Mouse (Mus musculus): ENCODE results near the gene Tfr2.

Tfr2 gene

DNA sequence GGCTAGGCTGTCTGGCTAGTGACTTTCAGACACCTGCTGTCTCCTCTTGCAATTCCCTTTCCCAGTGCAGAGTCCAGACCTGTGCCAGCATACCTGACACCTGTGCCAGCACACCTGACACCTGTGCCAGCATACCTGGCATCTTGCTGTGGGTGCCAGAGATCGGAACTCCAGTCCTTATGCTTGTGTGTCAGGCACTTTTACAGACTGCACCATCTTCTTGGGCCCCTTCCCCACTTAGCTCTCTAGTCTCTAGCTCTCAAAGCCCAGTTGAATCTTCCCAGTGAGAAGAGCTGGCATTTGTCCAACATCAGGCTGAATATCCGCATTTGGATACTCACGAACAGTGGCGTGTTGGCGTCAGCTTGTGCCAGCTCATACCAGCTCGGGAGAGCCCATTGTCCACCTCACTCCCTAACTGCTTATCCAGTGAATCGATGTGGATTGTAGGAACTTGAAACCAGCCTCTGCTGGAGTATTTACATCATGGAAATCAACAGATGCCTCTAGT lies 30.3 kb upstream of the Tfr2 start:
- DNase-seq: peak; percentile 80 to 84

DNA sequence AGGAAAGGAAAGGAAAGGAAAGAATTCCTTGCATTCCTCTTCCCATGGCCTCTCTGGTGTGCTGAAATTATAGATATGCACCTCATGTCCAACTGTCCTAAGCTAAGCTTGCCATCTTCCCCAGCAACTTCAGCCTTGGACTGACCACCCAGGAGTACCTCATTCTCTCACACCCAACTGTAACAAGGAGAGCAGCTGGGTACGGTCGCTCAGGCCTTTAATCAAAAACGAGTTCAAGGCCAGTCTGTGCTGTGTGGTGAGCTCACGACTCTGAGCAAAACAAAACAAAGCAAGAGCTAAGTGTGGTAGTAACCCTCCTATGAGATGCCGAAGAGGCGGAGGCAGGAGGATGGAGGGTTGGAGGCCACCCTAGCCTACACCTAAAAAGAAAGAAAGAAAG lies 28.6 kb upstream of the Tfr2 start:
- no peak for DNase-seq

DNA sequence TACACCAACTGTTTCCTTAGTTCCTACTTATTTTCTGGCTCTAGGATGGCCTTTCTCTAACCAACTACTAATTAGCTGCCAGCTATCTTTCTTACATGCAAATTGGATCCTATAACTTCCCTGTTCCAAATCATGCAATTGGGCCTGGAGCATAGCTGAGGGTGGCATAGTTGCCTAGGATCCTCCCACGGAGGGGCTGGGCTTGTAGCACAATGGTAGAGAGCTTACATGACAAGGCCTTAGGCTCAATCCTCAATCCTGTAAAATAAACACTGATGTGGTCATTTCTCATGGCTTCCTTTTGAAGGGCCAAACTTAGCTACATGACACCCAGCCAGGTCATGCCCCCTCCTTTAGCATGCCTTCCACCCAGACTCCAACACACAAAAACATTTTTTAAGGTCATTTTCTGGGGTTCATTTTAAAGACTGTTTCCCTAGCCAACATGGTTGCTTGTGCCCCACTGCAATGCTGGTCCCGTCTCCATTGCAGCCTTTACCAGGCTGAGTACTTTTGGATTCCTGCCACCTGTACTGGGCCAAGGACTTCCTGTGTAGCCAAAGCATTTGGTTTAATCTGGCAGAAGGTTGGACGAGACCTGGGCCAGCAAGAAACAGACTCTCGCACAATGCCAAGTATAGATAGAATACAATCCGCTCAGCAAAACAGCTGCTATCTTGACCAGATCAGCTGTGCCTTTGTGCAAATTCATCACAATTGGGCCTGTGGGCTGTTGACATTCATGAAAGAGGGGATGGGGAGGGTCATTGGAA lies 27.7 kb upstream of the Tfr2 start:
- peak; percentile 84 to 88 for DNase-seq

DNA sequence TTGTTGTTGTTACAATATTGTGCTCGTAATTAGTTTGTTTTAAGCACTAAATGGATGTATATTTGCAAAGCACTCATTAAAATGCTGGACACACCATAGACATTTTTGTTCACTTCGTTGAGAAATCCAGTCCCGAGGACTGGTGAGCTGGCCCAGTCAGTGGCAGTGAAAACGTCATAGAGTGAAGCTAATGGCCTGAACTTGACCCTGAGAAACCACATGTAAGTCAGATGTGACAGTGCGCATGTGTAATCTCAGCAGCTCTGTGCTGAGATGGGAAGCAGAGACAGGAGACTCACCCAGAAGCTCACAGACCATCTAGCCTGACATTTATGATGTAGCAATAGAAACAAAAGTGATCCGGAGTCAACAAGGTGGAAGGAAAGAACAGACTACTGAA lies 24.7 kb upstream of the Tfr2 start:
- no peak for DNase-seq

DNA sequence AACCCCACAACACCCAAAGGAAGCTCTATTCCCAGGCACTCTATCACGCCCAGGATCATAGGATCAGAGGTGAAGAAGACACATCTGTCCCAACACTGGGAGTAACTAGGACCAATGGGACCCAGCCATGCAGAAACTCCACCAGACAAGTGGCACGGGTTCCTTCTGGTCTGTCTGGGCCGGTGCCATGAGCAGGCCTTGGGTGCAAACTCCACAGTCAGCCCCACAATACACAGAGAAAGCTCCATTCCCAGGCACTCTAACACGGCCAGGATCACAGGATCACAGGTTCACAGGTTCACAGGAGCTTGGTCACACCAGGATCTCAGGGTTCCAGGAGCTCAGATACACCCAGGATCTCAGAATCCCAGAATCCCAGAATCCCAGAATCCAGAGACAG lies 24.0 kb upstream of the Tfr2 start:
- DNase-seq: peak in 1 of 2 experiments; percentile 31

DNA sequence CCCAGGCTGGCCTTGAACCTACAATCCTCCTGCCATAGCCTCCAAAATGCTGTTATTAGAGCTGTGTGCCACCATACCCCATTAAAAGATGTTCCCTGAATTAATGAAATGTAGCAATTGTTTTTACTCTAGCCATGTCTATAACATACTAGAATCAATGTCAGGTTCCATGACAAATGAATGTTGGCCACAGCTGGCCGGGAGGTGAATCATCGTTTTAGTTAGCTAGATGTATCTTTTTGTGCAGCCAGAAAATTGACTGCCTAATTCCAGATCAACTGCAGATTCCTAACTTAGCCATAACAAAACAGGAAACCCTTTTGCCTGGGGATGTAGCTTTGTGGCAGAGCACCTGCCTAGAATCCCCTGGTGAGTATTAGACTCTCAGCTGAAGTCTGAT lies 19.8 kb upstream of the Tfr2 start:
- DNase-seq: no peak

DNA sequence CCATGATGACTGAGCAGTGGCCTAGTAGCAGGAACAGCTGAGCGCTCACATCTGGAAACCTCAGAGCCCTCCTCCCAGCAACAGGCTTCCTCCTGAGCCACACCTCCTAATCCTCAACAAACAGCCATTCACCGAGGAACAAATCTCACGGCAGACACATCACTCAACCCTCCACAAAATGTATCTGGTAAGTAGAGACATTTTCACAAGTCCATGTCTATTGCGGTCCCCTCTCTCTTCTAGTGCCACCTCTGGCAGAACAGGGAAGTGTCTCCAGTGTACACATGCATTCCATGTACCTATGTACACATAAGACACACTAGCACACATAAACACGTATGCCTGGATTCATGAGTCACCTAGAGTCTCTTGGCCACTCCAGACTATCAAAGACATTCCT lies 18.5 kb upstream of the Tfr2 start:
- DNase-seq: peak in 1 of 2 experiments; percentile 68

- no peak for DNase-seq
These were observed 16.6 kb upstream of the Tfr2 start for GRCm38 (mm10) chr5:137553000-137553399.

DNA sequence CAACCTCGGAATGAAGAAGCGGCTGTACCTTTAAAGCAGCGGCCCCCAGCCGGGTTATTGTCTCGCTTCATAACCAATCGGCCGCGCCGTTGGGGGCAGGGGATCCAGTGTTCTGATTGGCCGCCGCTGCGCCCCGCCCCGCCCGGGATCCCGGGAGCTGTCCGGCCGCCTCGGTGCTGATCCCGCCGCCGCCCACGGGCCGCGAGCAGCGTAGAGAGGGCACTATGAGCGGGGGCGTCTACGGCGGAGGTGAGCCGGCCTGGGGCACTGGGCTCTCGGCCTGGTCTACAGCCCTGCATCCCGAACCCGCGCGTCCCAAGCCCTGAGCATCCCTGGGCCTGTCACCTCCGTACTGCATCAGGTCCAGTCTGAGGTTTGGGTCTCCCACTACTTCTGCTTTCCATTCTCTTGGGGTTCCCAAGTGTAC lies 16.2 kb upstream of the Tfr2 start, which contains the start of gene Actl6b:
Gene Actl6b, plus strand, starts transcription at position 107 of the 427 bp plus-strand sequence.
- DNase-seq: peak; percentile 99

DNA sequence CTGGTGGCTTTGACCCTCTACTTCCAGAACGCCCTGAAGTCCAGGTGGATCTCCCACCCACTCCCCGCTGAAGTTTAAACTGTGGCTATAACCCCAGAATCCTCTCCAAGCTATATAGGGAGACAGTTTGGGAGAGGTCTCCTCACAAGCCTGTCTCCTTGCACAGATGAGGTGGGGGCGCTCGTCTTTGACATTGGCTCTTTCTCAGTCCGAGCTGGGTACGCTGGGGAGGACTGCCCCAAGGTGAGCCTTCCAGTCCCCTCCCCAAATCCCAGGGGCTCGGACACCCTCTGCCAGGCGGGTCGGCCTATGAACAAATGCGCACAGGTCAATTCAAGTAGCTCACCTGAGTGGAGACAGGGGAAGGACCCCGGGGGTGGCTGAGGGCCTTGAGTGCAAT lies 15.7 kb upstream of the Tfr2 start:
- no peak for DNase-seq

- peak in 1 of 2 experiments; percentile 6 for DNase-seq
These were observed 8.1 kb upstream of the Tfr2 start for GRCm38 (mm10) chr5:137561556-137561955.

- DNase-seq: no peak
These were observed 6.7 kb upstream of the Tfr2 start for GRCm38 (mm10) chr5:137562965-137563364.

- DNase-seq: no peak
These were observed 3.9 kb upstream of the Tfr2 start for GRCm38 (mm10) chr5:137565744-137566143.

DNA sequence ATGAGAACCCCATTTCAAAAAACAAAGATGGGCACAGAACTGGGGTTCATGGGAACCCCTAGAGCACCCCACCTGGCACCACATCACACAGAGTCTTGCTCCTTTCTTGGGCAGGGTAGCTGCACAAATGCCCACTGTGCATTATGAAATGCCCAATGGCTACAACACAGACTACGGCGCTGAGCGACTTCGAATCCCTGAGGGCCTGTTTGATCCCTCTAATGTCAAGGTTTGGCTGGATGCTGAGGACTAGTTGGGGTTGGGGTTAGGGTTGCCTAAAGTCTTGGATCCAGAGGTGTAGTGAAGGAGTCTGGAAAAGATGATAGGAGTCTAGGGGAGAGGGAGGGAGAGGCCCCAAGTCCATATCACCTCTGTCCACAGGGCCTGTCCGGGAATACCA lies 3.2 kb upstream of the Tfr2 start:
- DNase-seq: no peak

DNA sequence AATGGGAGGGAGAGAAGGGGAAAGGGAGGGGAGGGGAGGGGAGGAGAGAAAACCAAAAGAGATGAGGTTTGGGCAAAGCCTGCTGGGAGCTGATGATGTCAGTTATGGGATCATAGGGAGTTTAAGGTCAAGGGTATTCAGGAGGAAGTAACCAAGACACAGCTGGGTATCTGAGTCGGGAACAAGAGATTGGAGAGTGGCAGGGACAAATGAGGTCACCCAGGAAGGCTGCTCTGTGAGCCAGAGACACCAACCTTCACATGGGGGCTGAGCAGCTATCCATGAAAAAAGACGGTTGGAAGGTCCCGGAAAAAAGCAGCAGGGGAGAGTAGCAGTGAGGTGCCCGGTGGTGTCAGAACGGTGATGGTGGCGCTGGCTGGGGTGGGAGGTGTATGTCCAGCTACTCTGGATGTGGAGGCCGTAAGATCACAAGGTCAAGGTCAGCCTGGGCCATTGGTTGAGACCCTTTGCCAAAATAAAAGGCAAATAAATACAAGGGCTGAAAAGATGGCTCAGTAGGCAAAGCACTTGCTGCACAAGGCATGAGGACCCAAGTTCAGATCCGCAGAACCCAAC lies 1.3 kb upstream of the Tfr2 start:
- DNase-seq: no peak

GRCm38 (mm10) chr5:137569031-137569430 lies 609 bp upstream of the Tfr2 start:
- no peak for DNase-seq

DNA sequence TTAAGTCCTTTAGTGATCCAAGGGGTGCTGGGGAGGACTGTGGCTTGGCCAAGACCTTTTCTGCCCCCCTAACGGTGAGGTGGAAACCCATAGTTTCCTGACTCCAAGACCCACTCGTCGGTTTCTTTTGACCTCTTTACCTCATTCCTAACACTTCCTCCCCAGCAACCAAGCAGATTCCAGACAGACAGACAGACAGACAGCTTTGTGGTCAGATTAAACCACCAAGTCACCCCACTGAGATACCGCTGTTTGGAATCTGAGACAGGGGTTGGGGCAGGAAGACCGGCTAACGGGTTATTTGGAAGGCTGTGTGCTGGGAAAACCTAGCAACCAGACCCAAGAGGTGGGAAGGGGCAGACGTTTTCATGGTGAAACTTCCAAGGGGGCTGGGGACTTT lies 541 bp downstream of the Tfr2 start:
- DNase-seq: no peak

DNA sequence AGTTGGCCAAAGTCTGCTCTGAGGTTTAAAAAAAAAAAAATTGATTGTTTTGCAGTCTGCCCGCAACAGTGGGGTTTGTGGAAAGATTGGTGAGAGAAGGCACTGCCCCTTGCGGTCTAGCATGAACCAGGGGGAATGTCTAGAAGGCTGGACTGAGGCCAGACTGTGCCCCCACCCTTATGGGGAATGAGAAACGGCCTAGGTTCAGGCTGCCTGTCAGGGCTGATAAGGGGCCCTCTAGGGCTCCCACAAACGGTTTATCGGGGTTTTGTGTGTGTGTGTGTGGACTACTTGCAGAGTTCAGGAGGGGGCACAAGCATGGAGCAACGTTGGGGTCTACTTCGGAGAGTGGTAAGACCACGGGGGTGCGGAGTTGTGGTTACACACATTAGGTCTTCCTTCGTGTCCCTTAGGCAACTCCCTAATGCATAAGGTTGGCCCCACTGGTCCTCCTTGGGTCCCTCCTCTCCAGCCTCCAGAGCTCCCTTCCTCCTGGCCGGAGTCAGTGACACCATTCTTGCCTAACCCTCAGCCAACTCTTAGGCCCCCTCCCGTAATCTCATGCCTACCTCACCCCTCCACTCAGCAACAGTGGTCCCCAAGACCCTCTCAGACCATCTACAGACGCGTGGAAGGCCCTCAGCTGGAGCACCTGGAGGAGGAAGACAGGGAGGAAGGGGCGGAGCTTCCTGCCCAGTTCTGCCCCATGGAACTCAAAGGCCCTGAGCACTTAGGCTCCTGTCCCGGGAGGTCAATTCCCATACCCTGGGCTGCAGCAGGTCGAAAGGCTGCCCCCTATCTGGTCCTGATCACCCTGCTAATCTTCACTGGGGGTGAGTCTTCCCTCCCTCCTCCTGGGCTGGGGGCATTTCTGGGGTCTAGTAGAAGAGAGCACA lies 1.3 kb downstream of the Tfr2 start:
- no peak for DNase-seq

DNA sequence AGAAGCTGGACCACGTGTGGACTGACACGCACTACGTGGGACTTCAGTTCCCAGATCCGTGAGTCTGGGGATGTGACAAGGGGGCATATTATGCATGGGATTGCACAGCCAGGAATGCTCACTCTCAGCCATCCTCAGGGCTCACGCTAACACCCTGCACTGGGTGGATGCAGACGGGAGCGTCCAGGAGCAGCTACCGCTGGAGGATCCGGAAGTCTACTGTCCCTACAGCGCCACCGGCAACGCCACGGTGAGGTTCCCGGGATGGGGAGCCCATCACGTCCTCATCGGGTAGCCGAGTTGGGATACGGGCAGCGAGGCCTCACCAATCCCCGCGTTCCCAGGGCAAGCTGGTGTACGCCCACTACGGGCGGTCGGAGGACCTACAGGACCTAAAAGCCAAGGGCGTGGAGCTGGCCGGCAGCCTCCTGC lies 4.8 kb downstream of the Tfr2 start:
- peak; percentile 69 to 76 for DNase-seq

DNA sequence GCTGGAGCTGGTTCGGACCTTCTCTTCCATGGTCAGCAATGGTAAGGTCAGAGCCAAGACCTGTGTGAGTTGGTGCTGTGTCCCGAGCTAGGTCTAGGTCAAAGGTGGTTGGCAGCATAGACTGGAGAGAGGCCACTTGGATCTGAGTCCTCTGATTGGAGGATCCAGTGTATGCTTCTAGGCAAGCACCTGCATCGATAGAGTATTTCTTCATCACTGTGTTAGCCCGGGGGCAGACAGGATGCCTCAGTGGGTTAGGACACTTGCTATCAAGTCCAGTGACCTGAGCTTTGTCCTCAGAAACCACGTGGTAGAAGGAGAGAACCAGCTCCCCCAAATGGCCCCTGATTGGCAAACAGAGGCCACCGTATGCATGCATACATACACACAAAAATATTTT lies 10.6 kb downstream of the Tfr2 start:
- DNase-seq: no peak

DNA sequence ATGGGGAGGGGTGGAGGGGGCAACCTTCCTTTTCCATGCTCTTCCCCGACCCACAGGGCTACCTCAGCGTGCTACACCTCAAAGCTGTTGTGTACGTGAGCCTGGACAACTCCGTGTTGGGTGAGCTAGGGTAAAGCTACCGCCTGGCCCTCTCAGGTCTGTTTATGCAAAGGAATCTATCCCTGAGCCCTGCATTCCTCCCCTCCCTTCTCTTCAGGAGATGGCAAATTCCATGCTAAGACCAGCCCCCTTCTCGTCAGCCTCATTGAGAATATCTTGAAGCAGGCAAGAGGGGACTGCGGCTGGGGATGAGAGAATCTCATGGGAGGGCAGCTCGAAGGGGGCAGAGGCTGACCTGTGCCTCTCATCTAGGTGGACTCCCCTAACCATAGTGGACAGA lies 13.1 kb downstream of the Tfr2 start:
- DNase-seq: no peak

- DNase-seq: peak; percentile 73 to 77
These were observed 14.1 kb downstream of the Tfr2 start for GRCm38 (mm10) chr5:137583670-137584169.

DNA sequence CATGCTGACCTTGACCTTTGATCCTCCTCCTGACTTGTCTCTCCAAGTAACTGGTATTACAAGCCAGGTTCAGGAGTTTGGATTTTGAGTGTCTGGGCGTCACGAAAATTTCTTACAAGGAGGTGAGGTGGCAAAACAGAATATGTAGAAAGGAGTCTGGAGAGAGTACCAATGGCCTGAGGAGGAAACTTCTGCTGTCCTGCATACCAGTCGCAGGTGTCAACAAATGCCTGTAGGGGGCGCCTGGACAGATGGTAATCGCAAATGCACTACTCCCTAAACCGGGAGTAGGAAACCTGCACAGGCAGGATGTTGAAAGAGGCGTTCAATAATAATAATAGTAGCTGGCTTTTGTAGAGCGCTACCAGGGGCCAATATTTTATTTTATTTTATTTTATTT lies 15.3 kb downstream of the Tfr2 start:
- DNase-seq: peak; percentile 86 to 92

Measured in cerebellum, postnatal 14 days (tissue).